Mouse (Mus musculus): ENCODE data around the gene Frmd4b. TPM values are rescaled to one million over a fixed set of nuclear protein-coding genes. Genes with fewer than 3 reads are reported as not detected.

Gene Frmd4b
- total RNA-seq, 2 experiments from 2014 or later: 0.33 to 1.2 TPM

GRCm38 (mm10) chr6:97581941-97582340 is 35.4 kb downstream of the Frmd4b start:
- ATAC-seq (replicated peaks; ENCODE audit: low FRiP score, low TSS enrichment, poor library complexity, severe bottlenecking): no peak

DNA sequence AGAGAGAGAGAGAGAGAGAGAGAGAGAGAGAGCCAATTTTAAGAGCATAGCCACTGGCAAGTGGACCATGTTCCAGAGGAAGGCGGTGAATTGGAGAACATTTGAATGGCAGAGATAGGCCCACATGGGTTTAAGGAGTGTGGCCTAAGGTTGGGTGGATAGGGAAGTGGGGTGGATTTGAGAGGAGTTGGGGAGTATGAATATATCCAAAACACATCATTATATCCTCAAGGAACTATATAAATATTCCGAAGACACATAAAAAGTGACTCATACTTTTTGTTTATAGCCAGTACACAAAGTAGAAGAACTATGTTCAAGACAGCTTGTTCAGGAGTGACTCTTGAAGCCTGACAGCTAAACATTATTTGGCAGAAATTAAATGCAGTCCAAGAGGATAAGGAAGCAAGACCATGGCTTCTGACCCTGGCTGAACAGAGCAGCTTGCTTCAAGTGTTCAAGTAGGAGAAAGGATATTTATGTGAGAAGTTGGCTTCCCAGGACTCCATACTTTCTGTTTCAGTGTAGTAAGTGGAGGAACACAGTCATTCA is 36.8 kb downstream of the Frmd4b start:
- ATAC-seq (replicated peaks; ENCODE audit: low FRiP score, low TSS enrichment, poor library complexity, severe bottlenecking): no peak

DNA sequence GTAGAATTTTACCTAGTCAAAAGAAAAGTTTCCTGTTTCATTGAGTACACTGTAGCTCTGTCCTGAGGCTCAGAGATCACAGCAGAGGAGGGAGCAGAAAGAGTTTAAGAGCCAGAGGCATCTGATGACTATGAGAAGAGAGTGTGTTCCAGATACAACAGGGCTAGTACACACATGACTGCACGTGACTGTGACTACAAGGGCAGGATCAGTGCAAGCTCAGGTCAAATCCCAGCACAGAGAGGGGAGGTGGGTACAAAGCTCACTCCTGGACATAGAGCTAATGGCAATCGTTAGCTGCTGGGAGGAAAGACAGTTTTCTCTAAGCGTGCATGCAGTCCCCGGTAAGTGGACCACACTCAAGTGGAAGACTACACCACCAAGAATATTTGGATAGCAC is 37.6 kb downstream of the Frmd4b start:
- no peak for ATAC-seq (replicated peaks; ENCODE audit: low FRiP score, low TSS enrichment, poor library complexity, severe bottlenecking)

- no peak for ATAC-seq (replicated peaks; ENCODE audit: low FRiP score, low TSS enrichment, poor library complexity, severe bottlenecking)
Measured at GRCm38 (mm10) chr6:97578210-97578609, 39.1 kb downstream of the Frmd4b start.

DNA sequence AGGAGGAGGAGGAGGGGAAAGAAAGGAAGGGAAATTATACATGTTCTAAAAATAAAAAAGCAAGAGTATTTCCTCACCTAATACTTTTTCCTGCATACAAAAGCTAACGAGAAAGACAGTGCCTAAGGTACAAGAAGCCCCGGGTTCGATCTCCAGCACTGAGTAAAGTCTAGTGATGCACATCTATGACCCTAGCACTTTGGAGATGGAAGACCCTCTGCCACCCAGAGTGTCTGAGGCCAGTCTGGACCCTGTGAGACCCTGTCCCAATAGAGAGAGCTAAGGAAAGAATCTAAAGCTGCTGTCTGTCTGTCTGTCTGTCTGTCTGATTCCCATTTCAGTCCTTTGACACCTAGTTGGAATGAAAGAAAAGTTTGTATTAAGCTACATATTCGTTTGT is 40.0 kb downstream of the Frmd4b start:
- no peak for ATAC-seq (replicated peaks; ENCODE audit: low FRiP score, low TSS enrichment, poor library complexity, severe bottlenecking)

DNA sequence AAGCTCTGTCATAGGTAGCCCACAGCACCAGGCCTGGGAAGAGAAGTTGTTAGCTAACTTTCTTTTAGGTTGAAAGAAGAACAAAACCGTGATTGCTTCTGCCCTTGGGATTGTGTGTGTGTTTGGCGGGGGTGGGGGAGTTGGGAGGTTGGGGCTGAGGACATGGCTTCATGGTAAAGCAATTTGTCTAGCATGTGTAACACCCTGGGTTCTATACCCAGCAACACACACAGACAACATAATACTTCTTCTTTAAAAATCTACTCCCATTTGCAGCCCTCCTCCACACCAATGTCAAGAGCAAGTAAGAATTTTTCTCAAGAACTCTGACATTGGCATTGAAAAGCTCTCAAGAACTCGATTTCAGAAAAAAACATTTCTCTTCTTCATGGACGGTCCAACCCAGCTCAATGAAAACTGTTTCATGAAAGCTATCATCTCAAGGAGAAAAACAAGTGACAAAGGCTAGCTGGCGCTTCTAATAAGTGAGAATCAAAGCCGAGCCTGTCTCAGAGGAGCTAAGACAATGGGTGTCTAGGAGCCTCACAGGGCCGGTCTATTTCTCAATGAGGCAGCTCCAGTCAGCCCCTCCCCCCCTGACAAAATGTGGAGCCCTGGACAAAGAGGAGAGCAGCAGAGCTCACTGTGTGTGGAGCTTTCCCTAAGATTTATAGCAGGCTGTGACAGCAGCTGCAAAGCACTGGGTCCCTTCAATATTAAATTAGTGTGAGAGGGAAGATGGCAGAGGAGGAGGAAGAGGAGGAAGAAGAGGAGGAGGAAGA is 40.6 kb downstream of the Frmd4b start:
- no peak for ATAC-seq (replicated peaks; ENCODE audit: low FRiP score, low TSS enrichment, poor library complexity, severe bottlenecking)

DNA sequence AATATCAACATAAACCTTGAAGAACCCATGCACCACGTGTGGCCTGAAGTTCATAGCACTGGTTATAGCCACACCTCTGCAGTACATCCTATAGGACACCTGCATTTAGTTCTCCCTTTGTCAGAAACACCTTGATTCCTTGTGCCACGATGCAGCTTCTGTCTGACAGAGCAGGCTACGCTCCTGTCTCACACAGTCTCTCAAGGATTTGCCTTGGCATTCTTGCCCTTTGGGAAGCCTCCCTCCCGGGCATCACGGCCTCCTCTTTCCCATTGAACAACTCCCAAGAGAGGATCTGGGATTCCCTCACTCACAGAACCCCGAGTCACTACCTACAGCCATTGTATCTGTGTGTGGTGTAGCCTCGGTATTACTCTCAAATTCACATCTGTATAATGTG is 41.2 kb downstream of the Frmd4b start:
- no peak for ATAC-seq (replicated peaks; ENCODE audit: low FRiP score, low TSS enrichment, poor library complexity, severe bottlenecking)

DNA sequence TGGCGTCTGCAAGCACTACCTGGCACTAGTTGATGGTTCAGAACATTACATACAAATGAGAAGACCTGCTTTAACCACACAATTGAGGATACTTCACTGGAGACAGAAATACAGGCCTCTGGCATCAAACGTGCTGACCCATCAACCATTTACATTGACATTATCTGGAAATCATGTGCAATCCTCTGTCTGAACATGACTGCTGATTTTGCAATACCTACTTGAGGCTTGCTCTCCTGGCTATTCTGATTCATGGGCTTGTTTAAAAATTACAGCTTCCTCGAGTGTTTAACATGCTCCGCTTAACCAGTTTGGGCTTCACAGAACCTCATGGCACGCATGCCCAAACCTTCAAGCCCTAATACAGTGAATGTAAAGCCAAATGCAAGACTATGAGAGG is 42.4 kb downstream of the Frmd4b start:
- ATAC-seq (replicated peaks; ENCODE audit: low FRiP score, low TSS enrichment, poor library complexity, severe bottlenecking): no peak

DNA sequence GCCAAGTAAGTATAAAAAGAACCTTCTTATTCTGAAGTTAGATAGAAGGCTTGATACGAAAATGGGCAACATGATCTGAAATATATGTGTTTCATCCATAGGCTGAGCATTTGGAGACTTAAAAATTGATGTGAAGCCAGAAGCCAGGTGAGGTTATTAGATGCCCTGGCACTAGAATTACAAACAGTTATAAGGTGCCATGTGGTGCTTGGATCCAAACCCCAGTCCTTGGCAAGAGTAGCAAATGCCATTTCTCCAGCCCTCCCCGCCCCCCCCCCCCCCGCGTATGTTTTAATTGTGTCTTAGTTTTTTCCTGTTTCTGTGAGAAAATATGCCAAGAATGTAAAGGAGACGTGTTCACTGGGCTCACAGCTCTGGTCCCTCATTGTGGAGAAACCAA is 45.1 kb downstream of the Frmd4b start:
- no peak for ATAC-seq (replicated peaks; ENCODE audit: low FRiP score, low TSS enrichment, poor library complexity, severe bottlenecking)

DNA sequence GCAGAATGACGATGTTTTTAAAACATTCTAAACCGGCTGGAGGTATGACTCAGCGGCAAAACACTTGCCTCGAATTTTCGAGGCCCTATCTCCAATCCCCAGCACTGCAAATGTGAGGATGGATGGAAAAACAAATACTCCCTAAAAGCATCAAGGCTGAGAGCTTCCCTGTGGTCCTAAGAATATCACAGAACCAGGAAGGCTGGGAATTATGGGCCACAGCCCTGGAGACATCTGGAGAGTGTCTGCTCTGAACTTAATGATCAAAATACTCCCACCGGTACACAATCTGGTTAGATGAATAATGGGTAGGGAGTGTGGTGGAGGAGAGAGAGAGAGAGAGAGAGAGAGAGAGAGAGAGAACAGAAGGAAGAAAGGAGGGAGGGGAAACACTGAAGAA is 48.8 kb downstream of the Frmd4b start:
- no peak for ATAC-seq (replicated peaks; ENCODE audit: low FRiP score, low TSS enrichment, poor library complexity, severe bottlenecking)

DNA sequence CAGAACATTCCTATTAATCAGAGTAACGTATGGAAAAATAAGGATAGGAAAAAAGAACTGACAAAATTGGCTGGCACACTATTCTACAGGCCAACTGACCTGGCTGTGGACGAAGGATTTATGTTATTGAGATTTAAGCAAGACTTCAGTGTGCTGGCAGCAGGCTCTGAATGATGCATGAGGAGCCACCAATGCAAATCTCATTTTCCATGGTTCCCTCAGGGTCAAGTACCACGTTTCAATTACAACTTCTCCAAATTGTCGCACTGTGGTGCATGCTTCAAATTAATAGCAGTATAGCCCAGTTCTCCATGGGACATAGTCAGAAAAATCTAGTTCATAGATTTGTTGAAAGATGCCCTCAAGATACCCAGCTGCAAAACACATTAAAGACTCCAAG is 50.6 kb downstream of the Frmd4b start:
- ATAC-seq (replicated peaks; ENCODE audit: low FRiP score, low TSS enrichment, poor library complexity, severe bottlenecking): no peak

DNA sequence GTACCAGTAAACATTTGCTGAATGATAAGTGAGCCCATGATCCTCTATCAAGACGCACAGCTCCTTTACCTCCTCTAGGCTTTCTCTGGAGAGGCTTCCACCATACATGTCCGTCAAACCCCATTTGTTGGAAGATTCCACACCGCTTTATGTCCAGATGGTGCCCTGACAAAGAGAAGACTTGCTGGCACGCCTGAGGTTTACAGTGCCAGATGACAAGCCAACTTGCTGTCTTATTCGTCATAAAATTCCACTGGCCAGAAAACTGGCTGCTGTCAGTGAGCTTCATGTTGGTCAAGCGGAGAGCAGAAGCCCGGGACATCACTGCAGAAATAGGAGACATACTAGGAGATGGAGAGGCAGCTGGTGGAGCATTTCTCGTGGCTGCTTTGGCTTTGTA is 60.2 kb downstream of the Frmd4b start:
- ATAC-seq (replicated peaks; ENCODE audit: low FRiP score, low TSS enrichment, poor library complexity, severe bottlenecking): no peak

DNA sequence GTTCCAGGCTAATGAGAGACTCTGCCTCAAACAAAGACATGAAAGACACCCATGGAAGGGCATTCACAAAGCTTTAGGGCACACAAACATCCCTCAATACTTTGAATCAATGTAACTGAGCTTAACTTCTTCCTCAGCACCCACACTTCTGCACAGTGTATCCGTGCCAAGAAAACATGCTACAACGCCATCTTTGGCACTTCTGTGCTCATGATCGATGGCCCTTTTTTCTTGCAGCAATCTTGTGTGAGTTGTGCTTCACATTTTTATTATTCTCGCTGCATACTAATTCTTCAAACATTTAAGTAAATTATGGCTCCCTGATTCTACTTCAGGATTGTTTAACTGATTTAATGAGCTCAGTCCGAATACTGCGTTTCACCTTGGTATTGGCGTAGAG is 61.7 kb downstream of the Frmd4b start:
- no peak for ATAC-seq (replicated peaks; ENCODE audit: low FRiP score, low TSS enrichment, poor library complexity, severe bottlenecking)

DNA sequence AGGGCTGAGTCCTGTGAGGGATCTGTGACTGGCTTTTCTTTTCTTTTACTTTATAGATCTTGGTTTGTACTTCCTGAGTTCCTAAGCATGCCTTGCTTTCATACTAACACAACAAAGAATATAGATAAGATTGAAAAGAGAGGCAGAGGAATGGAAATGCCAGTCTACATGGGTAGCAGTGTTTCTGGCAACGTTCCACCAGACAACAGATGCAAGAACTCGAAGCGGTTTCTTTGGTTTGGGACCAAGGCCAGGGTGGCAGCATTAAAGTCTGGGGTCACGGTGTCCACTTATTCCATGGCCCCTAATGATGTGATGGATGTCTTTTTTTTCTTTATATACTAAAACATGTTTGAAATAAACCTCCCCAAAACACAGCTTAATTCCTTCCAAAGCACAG is 63.9 kb downstream of the Frmd4b start:
- no peak for ATAC-seq (replicated peaks; ENCODE audit: low FRiP score, low TSS enrichment, poor library complexity, severe bottlenecking)

DNA sequence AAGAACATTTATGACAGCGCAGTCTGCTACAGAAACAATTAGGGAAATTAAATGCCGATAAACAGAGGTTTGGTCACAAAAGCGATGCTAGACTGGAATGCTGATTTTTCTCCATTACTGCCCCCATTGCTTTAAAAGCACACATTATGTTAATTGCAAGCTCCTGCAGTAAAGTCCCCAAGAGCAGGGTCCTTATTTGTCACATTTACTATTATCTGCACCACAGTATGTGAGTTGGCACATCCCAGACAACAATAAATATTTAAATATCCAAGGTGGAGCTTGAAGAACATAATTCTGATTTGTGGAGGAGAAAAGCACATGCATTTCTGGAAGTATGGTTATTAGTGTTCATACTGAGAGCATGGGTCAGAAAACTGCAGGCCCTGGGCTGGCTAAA is 64.8 kb downstream of the Frmd4b start:
- no peak for ATAC-seq (replicated peaks; ENCODE audit: low FRiP score, low TSS enrichment, poor library complexity, severe bottlenecking)

- ATAC-seq (replicated peaks; ENCODE audit: low FRiP score, low TSS enrichment, poor library complexity, severe bottlenecking): no peak
Measured at GRCm38 (mm10) chr6:97551884-97552283, 65.5 kb downstream of the Frmd4b start.

GRCm38 (mm10) chr6:97551161-97551560 is 66.2 kb downstream of the Frmd4b start:
- ATAC-seq (replicated peaks; ENCODE audit: low FRiP score, low TSS enrichment, poor library complexity, severe bottlenecking): no peak

- ATAC-seq (replicated peaks; ENCODE audit: low FRiP score, low TSS enrichment, poor library complexity, severe bottlenecking): no peak
Measured at GRCm38 (mm10) chr6:97540458-97540857, 76.9 kb downstream of the Frmd4b start.

GRCm38 (mm10) chr6:97535763-97536445 is 81.4 kb downstream of the Frmd4b start:
- ATAC-seq (replicated peaks; ENCODE audit: low FRiP score, low TSS enrichment, poor library complexity, severe bottlenecking): no peak

DNA sequence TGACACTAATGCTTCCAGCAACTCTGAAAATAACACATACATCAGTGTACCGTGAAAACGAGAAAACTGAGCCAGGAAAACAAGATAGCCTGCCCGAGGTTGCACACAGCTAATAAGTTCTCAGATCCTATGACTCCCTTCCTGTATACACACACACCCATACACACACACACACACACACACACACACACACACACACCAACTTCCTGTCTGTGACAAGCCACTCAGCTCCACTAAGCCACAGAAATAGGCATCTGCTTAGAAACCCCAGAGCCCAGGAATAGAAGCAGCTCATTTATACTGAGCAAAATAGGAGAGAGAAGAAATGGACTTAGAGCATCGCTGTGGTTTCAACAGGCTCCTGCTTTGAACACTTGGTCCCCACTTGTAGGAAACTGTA is 86.3 kb downstream of the Frmd4b start:
- ATAC-seq (replicated peaks; ENCODE audit: low FRiP score, low TSS enrichment, poor library complexity, severe bottlenecking): no peak
